Mouse (Mus musculus): ENCODE measurements around the gene Ppih. TPM values are rescaled to one million over a fixed set of nuclear protein-coding genes. Genes with fewer than 3 reads are reported as not detected.
"Not testable (repeated sequence)": the region's sequence is repeated elsewhere in the genome, so short reads cannot be mapped to it uniquely, and the experiment has no call there.

Gene Ppih
- polyA plus RNA-seq, 1 experiment from 2014 or later: 102 TPM

DNA sequence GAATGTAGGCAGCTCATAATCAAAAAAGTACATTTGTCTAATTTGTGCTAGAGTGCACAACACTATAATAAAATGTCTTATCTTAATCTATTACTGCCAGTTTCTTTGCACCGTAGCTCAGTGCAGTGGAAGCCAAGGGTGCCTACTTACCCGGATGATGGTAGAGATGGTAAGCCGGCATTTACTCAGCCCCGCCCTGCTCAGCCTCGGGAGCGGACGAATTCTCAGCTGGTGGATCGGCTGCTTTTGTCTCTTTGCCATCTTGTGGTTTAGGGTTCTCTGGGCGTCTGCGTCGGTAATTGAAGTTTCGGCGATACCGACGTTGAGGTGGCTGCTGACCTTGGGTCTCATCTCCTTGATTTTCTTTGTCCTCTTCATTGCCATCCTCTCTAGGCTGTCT, 41.6 kb downstream of the Ppih start:
- H3K36me3 ChIP-seq: peaks cover 60% of the 10 kb centered on the region
- not testable (repeated sequence) for H3K27ac ChIP-seq; H3K4me1 ChIP-seq (replicated peaks); H3K4me2 ChIP-seq (replicated peaks); H3K9ac ChIP-seq; ATAC-seq; H3K4me3 ChIP-seq (replicated peaks); H3K27me3 ChIP-seq (replicated peaks); H3K9me3 ChIP-seq
- WGBS: 81% methylated on average over 15 of the region's 15 CpGs

DNA sequence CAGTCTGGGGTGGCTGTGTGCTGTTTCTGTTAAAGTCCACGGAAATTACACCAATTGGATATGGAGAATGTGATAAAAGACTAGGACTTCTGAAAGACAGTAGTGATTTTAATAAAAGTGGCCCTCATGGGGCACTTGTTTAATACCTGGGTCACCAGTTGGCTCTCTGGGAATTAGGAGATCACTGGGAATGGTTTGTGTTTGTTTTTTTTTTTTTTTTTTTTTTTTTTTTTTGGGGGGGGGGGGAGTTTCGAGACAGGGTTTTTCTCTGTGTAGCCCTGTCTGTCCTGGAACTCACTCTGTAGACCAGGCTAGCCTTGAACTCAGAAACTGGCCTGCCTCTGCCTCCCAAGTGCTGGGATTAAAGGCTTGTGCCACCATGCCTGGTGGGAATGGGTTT, 44.6 kb downstream of the Ppih start:
- Histone ChIP-seq H3K9ac (no peak overlapping the region), H3K27ac (no peak overlapping the region), H3K4me2 (replicated peaks) (no peak overlapping the region), H3K4me1 (replicated peaks) (no peaks in the 10 kb centered on the region), H3K27me3 (replicated peaks) (no peaks in the 10 kb centered on the region), H3K9me3 (no peaks in the 10 kb centered on the region), H3K36me3 (peaks cover 54% of the 10 kb centered on the region), H3K4me3 (replicated peaks) (no peak overlapping the region)
- 69% methylated on average over 2 of the region's 2 CpGs for whole genome bisulfite sequencing
- no peak for ATAC-seq

DNA sequence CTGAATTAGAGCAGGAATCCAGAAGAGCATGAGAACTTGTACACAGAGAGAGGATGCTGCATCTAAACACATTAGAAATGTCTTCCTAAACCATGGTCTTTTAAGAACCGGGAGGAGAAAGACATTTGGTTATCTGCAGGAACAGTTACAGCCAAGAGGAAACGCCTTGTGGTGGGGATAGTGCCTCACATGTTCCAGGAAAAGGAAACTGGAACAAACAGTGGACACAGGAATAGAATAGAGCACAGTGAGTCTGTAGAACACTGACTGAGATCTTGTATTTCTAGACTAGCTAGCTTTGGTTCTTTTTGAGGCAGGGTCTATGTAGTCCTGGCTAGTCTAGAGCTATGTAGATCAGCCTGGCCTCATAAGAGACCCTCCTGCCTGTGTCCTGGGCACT, 45.1 kb downstream of the Ppih start:
- H3K36me3 ChIP-seq: peaks cover 54% of the 10 kb centered on the region; the same call in 1 of the 2 replicates
- 61% methylated on average over 2 of the region's 2 CpGs for WGBS
- H3K4me3 ChIP-seq (replicated peaks): no peak overlapping the region
- no peak overlapping the region for H3K27ac ChIP-seq
- no peaks in the 10 kb centered on the region for H3K27me3 ChIP-seq (replicated peaks)
- no peaks in the 10 kb centered on the region for H3K9me3 ChIP-seq
- ATAC-seq: no peak
- no peak overlapping the region for H3K4me2 ChIP-seq (replicated peaks)
- H3K4me1 ChIP-seq (replicated peaks): no peaks in the 10 kb centered on the region
- no peak overlapping the region for H3K9ac ChIP-seq

DNA sequence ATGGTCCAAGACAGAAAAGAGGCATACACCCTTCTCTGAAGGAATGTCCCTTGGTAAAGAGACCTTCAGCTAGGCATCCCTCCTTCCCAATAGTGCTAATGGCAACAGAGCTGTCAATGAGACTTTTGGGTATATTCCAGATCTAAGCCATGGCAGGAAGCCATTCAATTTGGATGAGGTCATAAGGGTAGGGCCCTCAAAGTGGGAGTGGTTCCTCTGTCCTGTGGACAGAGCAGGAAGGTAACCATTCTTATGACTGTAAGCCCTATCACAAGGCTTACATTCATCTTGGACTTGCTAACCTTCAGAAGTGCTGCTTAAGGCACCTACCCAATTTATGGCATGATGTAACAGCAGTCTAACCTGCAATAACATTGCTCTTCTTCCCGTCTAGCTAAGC, 45.7 kb downstream of the Ppih start:
- 60% methylated on average over 1 of the region's 1 CpGs for WGBS
- H3K36me3 ChIP-seq: peaks cover 52% of the 10 kb centered on the region; the same call in 1 of the 2 replicates

DNA sequence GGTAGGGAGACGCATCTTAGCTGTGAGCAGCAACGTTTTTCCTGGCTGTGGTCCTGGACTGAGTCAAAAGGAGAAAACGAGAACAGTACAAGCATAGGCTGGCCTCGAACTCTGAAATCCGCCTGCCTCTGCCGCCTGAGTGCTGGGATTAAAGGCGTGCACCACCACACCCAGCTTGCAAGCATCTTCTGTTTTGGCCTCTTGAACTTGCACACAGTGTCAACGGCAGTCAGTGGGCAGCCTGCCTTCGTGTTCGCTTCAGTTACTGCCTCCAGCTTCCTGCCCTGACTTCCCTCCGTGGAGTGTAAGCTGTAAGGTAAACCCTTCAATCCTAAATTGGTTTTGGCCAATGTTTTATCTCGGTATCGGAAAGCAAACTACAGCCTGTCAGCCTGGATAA, 53.7 kb downstream of the Ppih start:
- Histone ChIP-seq H3K9ac (no peak overlapping the region), H3K9me3 (no peaks in the 10 kb centered on the region), H3K27me3 (replicated peaks) (no peaks in the 10 kb centered on the region), H3K4me3 (replicated peaks) (no peak overlapping the region), H3K4me1 (replicated peaks) (no peaks in the 10 kb centered on the region), H3K4me2 (replicated peaks) (no peak overlapping the region), H3K27ac (no peak overlapping the region), H3K36me3 (0 out of 2 replicates have a peak, but pooled peaks cover 7% of the 10 kb centered on the region)
- WGBS: 71% methylated on average over 13 of the region's 13 CpGs
- no peak for ATAC-seq

More for the DNA sequence above, 45.7 kb downstream of the Ppih start:
- Histone ChIP-seq H3K27me3 (replicated peaks) (no peaks in the 10 kb centered on the region), H3K4me1 (replicated peaks) (no peaks in the 10 kb centered on the region), H3K27ac (no peak overlapping the region), H3K9me3 (no peaks in the 10 kb centered on the region), H3K4me2 (replicated peaks) (no peak overlapping the region), H3K9ac (no peak overlapping the region), H3K4me3 (replicated peaks) (no peak overlapping the region)
- 0 out of 2 replicates have a peak, but pooled peaks have one; percentile 37 for ATAC-seq

DNA sequence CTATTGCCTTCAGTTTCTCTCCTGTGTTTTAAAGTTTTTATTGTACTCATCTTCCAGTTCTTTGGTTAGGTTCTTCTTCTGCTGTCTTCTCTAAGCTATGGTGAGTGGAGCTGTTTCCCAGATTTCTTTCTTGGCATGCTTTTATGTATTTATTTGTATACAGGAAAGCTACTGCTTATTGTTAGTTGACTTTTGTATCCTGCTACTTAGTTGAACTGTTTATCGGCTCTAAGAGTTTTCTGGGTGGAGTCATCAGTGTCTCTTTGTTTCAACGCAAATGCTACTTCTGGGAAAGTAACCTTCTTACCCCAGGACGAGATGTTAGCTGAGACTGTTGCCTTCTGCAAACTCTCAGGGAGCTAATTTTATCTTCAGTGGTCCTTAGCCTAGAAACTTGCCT, 56.9 kb downstream of the Ppih start:
- Histone ChIP-seq H3K4me3 (replicated peaks) (no peak overlapping the region), H3K27ac (no peak overlapping the region), H3K9ac (no peak overlapping the region), H3K27me3 (replicated peaks) (no peaks in the 10 kb centered on the region), H3K9me3 (no peaks in the 10 kb centered on the region), H3K4me1 (replicated peaks) (0 out of 2 replicates have a peak, but pooled peaks cover 2% of the 10 kb centered on the region), H3K36me3 (no peaks in the 10 kb centered on the region), H3K4me2 (replicated peaks) (no peak overlapping the region)
- no peak for ATAC-seq
- 63% methylated on average over 3 of the region's 3 CpGs for WGBS

DNA sequence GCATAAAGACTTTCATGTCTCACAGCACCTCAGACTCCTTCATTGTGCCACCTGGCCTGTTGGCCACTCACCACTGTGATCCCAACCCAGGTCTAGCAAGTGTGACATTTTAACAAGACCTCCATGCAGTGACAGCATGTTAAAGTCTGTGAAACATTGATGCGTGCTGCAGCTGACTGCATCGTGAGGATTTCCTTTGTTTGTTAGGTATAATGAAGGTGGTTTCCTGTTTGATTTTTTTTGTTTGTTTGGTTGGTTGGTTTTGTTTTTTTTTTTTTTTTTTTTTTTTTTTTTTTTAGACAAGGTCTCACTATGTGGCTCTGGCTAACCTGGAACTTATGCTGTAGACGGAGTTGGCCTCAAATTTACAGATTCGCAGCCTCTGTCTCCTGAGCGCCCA, 57.9 kb downstream of the Ppih start:
- Histone ChIP-seq H3K4me3 (replicated peaks) (no peak overlapping the region), H3K27me3 (replicated peaks) (no peaks in the 10 kb centered on the region), H3K9ac (no peak overlapping the region), H3K4me2 (replicated peaks) (no peak overlapping the region), H3K9me3 (no peaks in the 10 kb centered on the region), H3K36me3 (no peaks in the 10 kb centered on the region), H3K4me1 (replicated peaks) (0 out of 2 replicates have a peak, but pooled peaks cover 2% of the 10 kb centered on the region), H3K27ac (no peak overlapping the region)
- no peak for ATAC-seq
- 85% methylated on average over 5 of the region's 5 CpGs for WGBS

DNA sequence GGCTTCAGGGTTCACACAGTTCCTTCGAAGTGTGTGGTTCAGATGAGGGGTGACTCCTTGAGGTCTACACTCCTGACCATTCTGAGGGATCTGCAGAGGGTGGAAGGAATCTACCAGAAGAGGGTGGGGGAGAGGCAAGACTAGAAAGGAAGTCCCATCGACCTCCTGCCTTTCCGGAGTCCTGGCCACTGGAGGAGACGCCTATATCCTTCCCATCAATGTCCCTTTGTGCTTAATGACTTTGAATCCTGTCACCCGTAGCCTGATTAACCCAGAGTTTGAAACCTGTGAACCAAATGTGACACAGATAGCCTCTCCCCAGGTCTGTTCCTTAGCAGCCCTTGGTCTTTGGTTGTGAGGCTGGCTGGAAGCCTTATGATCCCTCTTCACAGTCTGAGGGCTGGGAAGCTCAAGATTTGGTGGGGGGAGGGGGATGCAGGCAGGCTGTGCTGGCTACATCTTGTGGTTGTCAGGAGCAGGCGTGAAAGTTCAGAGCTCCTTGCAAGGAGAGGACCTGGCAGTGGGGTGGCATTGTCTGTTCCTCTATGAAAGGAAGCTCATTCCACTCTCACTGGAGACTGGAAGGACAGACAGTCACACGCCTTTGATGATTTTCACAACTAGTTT, 59.1 kb downstream of the Ppih start:
- no peaks in the 10 kb centered on the region for H3K27me3 ChIP-seq (replicated peaks)
- no peaks in the 10 kb centered on the region for H3K36me3 ChIP-seq
- 0 out of 2 replicates have a peak, but pooled peaks cover 2% of the 10 kb centered on the region for H3K4me1 ChIP-seq (replicated peaks)
- H3K9ac ChIP-seq: no peak overlapping the region
- H3K9me3 ChIP-seq: no peaks in the 10 kb centered on the region
- H3K4me3 ChIP-seq (replicated peaks): no peak overlapping the region
- no peak for ATAC-seq
- H3K4me2 ChIP-seq (replicated peaks): no peak overlapping the region
- WGBS: 51% methylated on average over 7 of the region's 7 CpGs
- H3K27ac ChIP-seq: no peak overlapping the region

DNA sequence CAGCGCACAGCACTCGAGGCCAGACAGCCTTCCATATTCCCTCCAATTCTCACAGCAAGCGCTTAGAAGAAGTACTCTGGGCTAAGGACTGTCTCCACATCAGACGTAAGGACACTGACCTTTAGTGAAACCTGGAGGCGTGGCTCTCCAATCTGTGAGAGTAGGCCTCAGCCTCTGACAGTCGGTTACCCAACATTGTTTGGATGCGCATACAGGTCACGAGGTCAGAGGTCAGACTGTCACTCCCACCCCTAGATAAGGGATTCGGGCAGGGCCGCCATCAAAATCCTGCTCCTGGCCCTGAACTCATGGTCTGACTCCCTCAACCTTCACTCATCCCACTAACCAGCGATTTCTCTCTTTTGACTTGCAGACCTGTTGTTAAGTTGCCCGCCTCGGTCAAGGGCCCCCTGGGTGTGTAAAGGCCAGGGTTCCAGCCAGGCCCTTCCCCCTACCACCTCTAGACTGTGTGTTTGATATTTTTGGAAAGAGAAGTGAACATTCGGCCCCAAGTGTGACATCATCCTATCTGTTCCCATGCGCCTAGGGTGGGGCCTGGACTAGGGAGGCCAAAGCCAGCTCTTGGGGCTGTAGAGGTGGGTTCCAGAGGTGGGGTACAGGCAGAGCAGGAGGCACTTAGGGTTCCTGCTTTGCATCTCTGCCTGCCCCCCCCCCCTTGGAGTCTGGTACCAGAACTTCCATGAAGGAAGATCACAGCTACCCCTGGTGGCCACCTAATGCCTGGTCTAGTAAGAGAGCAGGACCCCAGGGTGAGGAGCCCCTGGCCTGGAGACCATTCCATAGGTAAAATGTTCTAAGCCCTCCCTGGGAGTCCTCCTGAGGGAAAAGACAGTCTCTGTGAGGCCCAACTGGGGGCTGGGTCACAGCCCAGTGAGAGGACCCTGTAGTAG, 60.7 kb downstream of the Ppih start:
- Histone ChIP-seq H3K4me3 (replicated peaks) (no peak overlapping the region), H3K4me2 (replicated peaks) (no peak overlapping the region), H3K4me1 (replicated peaks) (0 out of 2 replicates have a peak, but pooled peaks cover 2% of the 10 kb centered on the region), H3K27me3 (replicated peaks) (no peaks in the 10 kb centered on the region), H3K9me3 (no peaks in the 10 kb centered on the region), H3K9ac (no peak overlapping the region), H3K27ac (no peak overlapping the region), H3K36me3 (no peaks in the 10 kb centered on the region)
- ATAC-seq: no peak
- 80% methylated on average over 15 of the region's 15 CpGs for WGBS

DNA sequence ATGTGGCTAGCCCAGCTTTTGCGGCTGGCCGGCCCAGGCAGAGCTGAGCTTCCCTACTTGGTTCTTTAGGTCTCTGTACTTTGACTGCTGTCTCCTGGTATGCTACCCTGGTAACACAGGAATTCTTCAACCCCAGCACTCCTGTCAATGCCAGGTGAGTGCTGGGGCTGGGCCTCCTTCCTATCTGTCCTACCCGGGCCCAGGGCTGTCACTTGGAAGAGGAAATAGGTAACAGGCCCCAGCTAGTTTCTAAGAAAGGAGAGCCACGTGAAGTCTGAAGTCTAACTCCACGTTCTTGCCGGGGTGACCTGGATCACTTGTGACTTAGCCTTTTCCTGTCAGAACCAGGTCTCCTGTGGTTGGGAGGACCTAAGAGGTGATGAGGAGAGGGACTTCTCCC, 63.3 kb downstream of the Ppih start:
- H3K27ac ChIP-seq: 0 out of 2 replicates have a peak overlapping the region, but pooled peaks have one; percentile 15

DNA sequence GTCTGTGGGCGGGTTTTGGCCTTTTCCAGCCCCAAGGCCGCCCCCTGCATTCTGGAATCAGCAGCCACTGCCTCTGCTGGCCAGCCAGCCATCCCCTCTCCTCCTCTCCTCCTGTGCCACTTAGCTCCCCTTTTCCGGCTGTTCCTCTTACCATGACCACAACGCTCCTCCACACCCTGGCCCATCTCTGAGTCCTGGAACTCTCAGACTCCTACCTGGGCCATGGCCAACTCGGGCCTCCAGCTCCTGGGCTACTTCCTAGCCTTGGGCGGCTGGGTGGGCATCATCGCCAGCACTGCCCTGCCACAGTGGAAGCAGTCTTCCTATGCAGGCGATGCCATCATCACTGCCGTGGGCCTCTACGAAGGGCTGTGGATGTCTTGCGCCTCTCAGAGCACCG, 65.0 kb downstream of the Ppih start, which contains the start of gene Cldn19:
Gene Cldn19 (plus strand): TSS at position 64 of the 400 bp plus-strand sequence.
- Histone ChIP-seq H3K9ac (no peak within 1 kb of the TSS), H3K27ac (no peak within 1 kb of the TSS), H3K9me3 (no peaks in the 10 kb centered on the region), H3K4me1 (replicated peaks) (peaks cover 6% of the 10 kb centered on the region; the same call in 1 of the 2 replicates), H3K27me3 (replicated peaks) (no peaks in the 10 kb centered on the region), H3K36me3 (no peaks in the 10 kb centered on the region), H3K4me3 (replicated peaks) (no peak within 1 kb of the TSS), H3K4me2 (replicated peaks) (no peak within 1 kb of the TSS)
- WGBS: 86% methylated on average over 12 of the region's 12 CpGs
- no peak for ATAC-seq

More for the DNA sequence above, 63.3 kb downstream of the Ppih start:
- H3K4me3 ChIP-seq (replicated peaks): no peak overlapping the region
- ATAC-seq: peak; percentile 56
- no peak overlapping the region for H3K4me2 ChIP-seq (replicated peaks)
- no peaks in the 10 kb centered on the region for H3K27me3 ChIP-seq (replicated peaks)
- H3K4me1 ChIP-seq (replicated peaks): peaks cover 6% of the 10 kb centered on the region; the same call in 1 of the 2 replicates
- no peak overlapping the region for H3K9ac ChIP-seq
- no peaks in the 10 kb centered on the region for H3K9me3 ChIP-seq
- WGBS: 54% methylated on average over 6 of the region's 6 CpGs
- no peaks in the 10 kb centered on the region for H3K36me3 ChIP-seq

DNA sequence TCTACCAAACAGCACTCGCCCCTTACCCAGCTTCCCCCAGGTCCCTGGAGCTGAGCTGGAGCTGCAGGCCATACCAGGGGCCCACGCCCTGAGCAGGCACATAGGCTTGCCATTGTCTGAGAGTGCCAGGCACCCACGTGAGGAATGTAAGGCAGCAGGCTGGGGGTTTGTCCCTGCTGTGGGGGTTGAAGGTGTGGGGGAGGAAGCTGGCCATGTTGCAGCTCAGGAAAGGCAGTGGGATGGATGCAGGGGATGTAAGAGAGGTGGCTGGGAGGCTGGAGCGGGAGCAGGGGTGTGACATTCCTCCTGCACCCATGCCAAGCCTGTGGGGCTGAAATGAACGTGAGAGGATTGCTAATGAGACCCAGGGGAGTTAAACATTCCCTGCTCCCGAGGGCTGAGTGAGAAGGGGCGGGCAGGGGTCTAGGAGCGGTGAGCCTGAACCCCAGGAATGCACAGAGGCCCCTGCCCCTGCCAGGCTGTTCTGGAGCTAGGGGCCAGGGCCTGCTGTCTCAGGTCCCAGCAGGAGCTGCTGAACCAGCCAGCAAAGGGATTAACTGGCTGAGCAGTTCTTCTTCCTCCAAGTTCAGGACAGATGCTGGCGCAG, 66.2 kb downstream of the Ppih start:
- no peak overlapping the region for H3K9ac ChIP-seq
- no peak overlapping the region for H3K27ac ChIP-seq
- no peak overlapping the region for H3K4me3 ChIP-seq (replicated peaks)
- H3K4me1 ChIP-seq (replicated peaks): peaks cover 4% of the 10 kb centered on the region; the same call in 1 of the 2 replicates
- H3K36me3 ChIP-seq: no peaks in the 10 kb centered on the region
- H3K27me3 ChIP-seq (replicated peaks): no peaks in the 10 kb centered on the region
- H3K4me2 ChIP-seq (replicated peaks): no peak overlapping the region
- H3K9me3 ChIP-seq: no peaks in the 10 kb centered on the region
- 49% methylated on average over 9 of the region's 9 CpGs for WGBS
- no peak for ATAC-seq
